Mouse (Mus musculus): ENCODE results near the gene Gm572.

GRCm38 (mm10) chr4:148643291-148644156, at the start of gene Gm572:
- no peak for TF ChIP-seq CTCF (IDR thresholded peaks at IDR 0.05; ENCODE audit: insufficient read depth, low read length)
- TF ChIP-seq POLR2A (IDR thresholded peaks at IDR 0.05; ENCODE audit: borderline replicate concordance, extremely low read depth, low read depth, low read length), result no peak
